Mouse (Mus musculus) C2C12 (cell line): ENCODE results near the gene Jam3. TPM values are rescaled to one million over a fixed set of nuclear protein-coding genes. Genes with fewer than 3 reads are reported as not detected.

Source experiments
- H3K27me3 ChIP-seq: one replicate; pipeline ENCODE4 v1.6.1; 2011; ENCODE audit not compliant: control insufficient read depth, insufficient read depth, insufficient read length
- H3K36me3 ChIP-seq: one replicate; pipeline ENCODE4 v1.6.1; 2011; ENCODE audit not compliant: control insufficient read depth, insufficient read depth
- H3K4me3 ChIP-seq: one replicate; pipeline ENCODE4 v1.5.1; 2011; ENCODE audit warnings: mild to moderate bottlenecking, control low read depth; ENCODE audit not compliant: poor library complexity, insufficient read depth, severe bottlenecking
- H3K79me2 ChIP-seq: one replicate; pipeline ENCODE4 v1.6.1; 2011; ENCODE audit not compliant: control insufficient read depth, insufficient read depth
- H3K79me3 ChIP-seq: one replicate; pipeline ENCODE4 v1.6.1; 2011; ENCODE audit warnings: low read depth, control low read depth
- H3ac ChIP-seq: one replicate; pipeline ENCODE3; 2011; ENCODE audit warnings: low read depth; ENCODE audit not compliant: control insufficient read depth, insufficient read length
- CEBPB ChIP-seq: IDR thresholded peaks from one replicate; pipeline ENCODE4 v1.6.1; 2011; ENCODE audit warnings: low read depth, mild to moderate bottlenecking, control low read depth, moderate library complexity
- CTCF ChIP-seq: IDR thresholded peaks from one replicate; pipeline ENCODE4 v1.5.1; 2011; ENCODE audit not compliant: control insufficient read depth, insufficient read depth, insufficient read length
- FOSL1 ChIP-seq: IDR thresholded peaks from one replicate; pipeline ENCODE4 v1.8.0; 2011; ENCODE audit warnings: mild to moderate bottlenecking, low read length; ENCODE audit not compliant: poor library complexity, insufficient read depth, severe bottlenecking
- MAX ChIP-seq: IDR thresholded peaks from one replicate; pipeline ENCODE4 v1.6.1; 2011; ENCODE audit warnings: mild to moderate bottlenecking, control low read depth
- MYOD1 ChIP-seq: IDR thresholded peaks from one replicate; pipeline ENCODE4 v1.6.1; 2011; ENCODE audit warnings: low read depth; ENCODE audit not compliant: control insufficient read depth, insufficient read length
- MYOG ChIP-seq: IDR thresholded peaks from one replicate; pipeline ENCODE4 v1.6.1; 2011; ENCODE audit not compliant: control insufficient read depth, insufficient read length; ENCODE audit errors: extremely low read depth
- USF1 ChIP-seq: IDR thresholded peaks from one replicate; pipeline ENCODE4 v1.6.1; 2011; ENCODE audit warnings: low read depth, mild to moderate bottlenecking, control low read depth, moderate library complexity
- polyA plus RNA-seq: library from polyadenylated mRNA; unstranded; fragments of >200 nt; fragmentation: generic; extraction: Trizol; gene quantifications from one replicate; pipeline ENCODE4 v1.2.1, GENCODE M21; 2012; ENCODE audit warnings: missing spikeins

The Jam3 gene
- polyA plus RNA-seq, 1 experiment, result 15.8 TPM

- H3K4me3 ChIP-seq, result no peak overlapping the region
- TF ChIP-seq CTCF, result no peak
- TF ChIP-seq MYOD1, result no peak
- no peak for TF ChIP-seq CEBPB
- no peak for TF ChIP-seq USF1
- TF ChIP-seq FOSL1, result no peak
- no peak for TF ChIP-seq MAX
- TF ChIP-seq MYOG, result no peak
- no peaks in the 10 kb centered on the region for H3K79me3 ChIP-seq
- no peaks in the 10 kb centered on the region for H3K36me3 ChIP-seq
- no peaks in the 10 kb centered on the region for H3K79me2 ChIP-seq
- no peaks in the 10 kb centered on the region for H3K27me3 ChIP-seq
- H3ac ChIP-seq, result no peak overlapping the region
Measured at GRCm38 (mm10) chr9:27135372-27135771, 19.8 kb downstream of the Jam3 start.

- no peak for TF ChIP-seq MYOD1
- TF ChIP-seq USF1, result no peak
- TF ChIP-seq MYOG, result no peak
- TF ChIP-seq FOSL1, result no peak
- TF ChIP-seq CTCF, result no peak
- no peak for TF ChIP-seq CEBPB
- TF ChIP-seq MAX, result no peak
- no peaks in the 10 kb centered on the region for H3K79me3 ChIP-seq
- no peaks in the 10 kb centered on the region for H3K36me3 ChIP-seq
- no peak overlapping the region for H3K4me3 ChIP-seq
- no peak overlapping the region for H3ac ChIP-seq
- H3K79me2 ChIP-seq, result no peaks in the 10 kb centered on the region
- no peaks in the 10 kb centered on the region for H3K27me3 ChIP-seq
Measured at GRCm38 (mm10) chr9:27134410-27134809, 20.8 kb downstream of the Jam3 start.

GRCm38 (mm10) chr9:27128629-27129028, 26.6 kb downstream of the Jam3 start:
- Histone ChIP-seq H3K79me2 (no peaks in the 10 kb centered on the region), H3ac (no peak overlapping the region), H3K27me3 (no peaks in the 10 kb centered on the region), H3K4me3 (no peak overlapping the region), H3K36me3 (no peaks in the 10 kb centered on the region), H3K79me3 (no peaks in the 10 kb centered on the region)
- no peak for TF ChIP-seq FOSL1
- TF ChIP-seq MYOD1, result no peak
- no peak for TF ChIP-seq USF1
- no peak for TF ChIP-seq CEBPB
- TF ChIP-seq MYOG, result no peak
- no peak for TF ChIP-seq CTCF
- no peak for TF ChIP-seq MAX

- Histone ChIP-seq H3K79me2 (no peaks in the 10 kb centered on the region), H3K4me3 (no peak overlapping the region), H3K36me3 (no peaks in the 10 kb centered on the region), H3K79me3 (no peaks in the 10 kb centered on the region), H3ac (no peak overlapping the region), H3K27me3 (no peaks in the 10 kb centered on the region)
- TF ChIP-seq CTCF (no peak), MYOD1 (no peak), MAX (no peak)
Measured at GRCm38 (mm10) chr9:27126543-27126942, 28.7 kb downstream of the Jam3 start.

GRCm38 (mm10) chr9:27125450-27125849, 29.8 kb downstream of the Jam3 start:
- no peaks in the 10 kb centered on the region for H3K27me3 ChIP-seq
- H3K36me3 ChIP-seq, result no peaks in the 10 kb centered on the region
- no peaks in the 10 kb centered on the region for H3K79me2 ChIP-seq
- no peak overlapping the region for H3K4me3 ChIP-seq
- TF ChIP-seq USF1 (no peak), MYOD1 (no peak), MAX (no peak), MYOG (no peak), FOSL1 (no peak), CEBPB (no peak), CTCF (no peak)
- no peak overlapping the region for H3ac ChIP-seq
- H3K79me3 ChIP-seq, result no peaks in the 10 kb centered on the region

- H3K79me2 ChIP-seq, result no peaks in the 10 kb centered on the region
- TF ChIP-seq MYOG (no peak), FOSL1 (no peak), CEBPB (no peak)
- H3ac ChIP-seq, result no peak overlapping the region
- H3K4me3 ChIP-seq, result no peak overlapping the region
- no peaks in the 10 kb centered on the region for H3K36me3 ChIP-seq
- no peaks in the 10 kb centered on the region for H3K27me3 ChIP-seq
- H3K79me3 ChIP-seq, result no peaks in the 10 kb centered on the region
Measured at GRCm38 (mm10) chr9:27123947-27124346, 31.3 kb downstream of the Jam3 start.
